Mouse (Mus musculus): Measurements from ENCODE around the gene Gm9857. TPM values are rescaled to one million over a fixed set of nuclear protein-coding genes. Genes with fewer than 3 reads are reported as not detected.
A peak's percentile ranks its signal among the peaks of the same experiment; 100 is the strongest.

The Gm9857 gene
- total RNA-seq (2021) = not detected
- long read RNA-seq, experiment 1 = 0 reads
- long read RNA-seq, experiment 2 = 0 reads

- DNase-seq (ENCODE audit: low spot score in 2 of 2) = peak in 1 of 2 experiments; percentile 12
Observed at GRCm38 (mm10) chr3:108940001-108940633, at the start of gene Gm9857. TSS of gene Gm9857 (minus strand) at chr3:108940445.

DNA sequence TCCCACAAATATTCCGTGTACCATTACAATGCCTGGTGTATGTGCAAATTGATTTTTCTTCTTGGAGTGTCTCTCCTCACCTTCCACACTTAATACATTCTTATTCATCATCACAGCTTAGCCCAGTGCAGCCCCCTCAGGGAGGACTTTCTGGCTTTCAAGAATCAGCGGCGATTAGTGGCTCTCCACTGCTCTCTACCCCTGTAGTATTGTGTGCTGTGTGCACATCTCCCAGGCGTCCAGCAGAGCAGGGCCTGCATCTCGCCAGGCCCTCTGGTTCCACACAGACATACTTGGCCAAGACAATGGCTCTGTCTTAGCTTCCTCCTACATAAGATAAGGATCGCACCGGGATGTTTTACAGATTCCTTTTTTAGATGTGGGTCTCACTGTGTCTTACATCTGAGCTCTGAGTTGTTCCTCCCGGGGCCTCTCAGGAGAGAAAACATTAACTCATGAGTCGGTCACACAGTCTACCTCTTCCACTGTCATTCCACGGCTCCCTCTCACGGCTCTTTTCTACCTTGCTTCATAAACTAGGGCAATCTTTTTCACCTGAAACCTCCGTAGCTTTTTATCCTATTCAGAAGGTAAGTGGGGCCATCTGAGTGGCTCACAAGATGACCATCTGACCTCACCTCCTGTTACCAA, 46.9 kb upstream of the Gm9857 start:
- no peak for DNase-seq (ENCODE audit: low spot score in 2 of 2)

GRCm38 (mm10) chr3:108986534-108986933, 46.3 kb upstream of the Gm9857 start:
- no peak for DNase-seq (ENCODE audit: low spot score in 2 of 2)

DNA sequence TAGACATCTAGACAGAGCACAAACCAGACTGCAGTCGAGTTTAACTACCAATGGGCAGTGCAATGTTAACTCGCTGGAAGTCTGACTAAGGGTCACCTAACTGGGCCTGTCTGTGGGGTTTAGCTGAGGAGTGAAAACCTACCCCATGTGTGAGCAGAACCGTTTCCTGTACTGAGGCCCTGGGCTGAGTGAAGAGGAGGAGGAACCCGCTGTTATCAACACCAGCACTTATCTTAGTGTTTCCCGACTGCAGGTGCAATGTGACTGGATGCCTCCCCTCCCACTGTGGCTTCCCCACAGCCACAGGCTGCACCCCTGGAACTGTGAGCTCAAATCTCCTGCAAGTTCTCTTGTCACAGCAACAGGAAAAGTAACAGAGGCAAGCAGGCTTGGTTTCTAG, 43.7 kb upstream of the Gm9857 start:
- no peak for DNase-seq (ENCODE audit: low spot score in 2 of 2)

DNA sequence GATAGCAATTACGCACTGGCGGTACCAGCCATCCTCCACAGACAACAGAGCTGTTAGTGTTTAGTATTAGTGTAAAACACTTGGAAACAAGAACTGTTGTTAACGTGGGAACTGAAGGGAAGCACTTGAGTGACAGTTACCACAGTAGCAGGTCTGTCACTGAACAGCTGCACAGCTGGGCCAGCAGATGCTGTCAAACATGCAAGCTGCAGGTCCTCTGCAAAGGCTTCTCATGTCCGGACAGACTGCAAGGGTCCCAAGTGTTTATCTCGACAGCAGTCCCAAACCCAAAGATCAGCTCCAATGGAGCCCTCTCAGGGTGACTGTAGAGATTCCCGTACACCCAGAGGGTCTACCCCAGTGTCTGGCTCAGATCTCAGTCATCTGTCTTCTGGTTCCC, 41.7 kb upstream of the Gm9857 start:
- DNase-seq (ENCODE audit: low spot score in 2 of 2) = no peak

DNA sequence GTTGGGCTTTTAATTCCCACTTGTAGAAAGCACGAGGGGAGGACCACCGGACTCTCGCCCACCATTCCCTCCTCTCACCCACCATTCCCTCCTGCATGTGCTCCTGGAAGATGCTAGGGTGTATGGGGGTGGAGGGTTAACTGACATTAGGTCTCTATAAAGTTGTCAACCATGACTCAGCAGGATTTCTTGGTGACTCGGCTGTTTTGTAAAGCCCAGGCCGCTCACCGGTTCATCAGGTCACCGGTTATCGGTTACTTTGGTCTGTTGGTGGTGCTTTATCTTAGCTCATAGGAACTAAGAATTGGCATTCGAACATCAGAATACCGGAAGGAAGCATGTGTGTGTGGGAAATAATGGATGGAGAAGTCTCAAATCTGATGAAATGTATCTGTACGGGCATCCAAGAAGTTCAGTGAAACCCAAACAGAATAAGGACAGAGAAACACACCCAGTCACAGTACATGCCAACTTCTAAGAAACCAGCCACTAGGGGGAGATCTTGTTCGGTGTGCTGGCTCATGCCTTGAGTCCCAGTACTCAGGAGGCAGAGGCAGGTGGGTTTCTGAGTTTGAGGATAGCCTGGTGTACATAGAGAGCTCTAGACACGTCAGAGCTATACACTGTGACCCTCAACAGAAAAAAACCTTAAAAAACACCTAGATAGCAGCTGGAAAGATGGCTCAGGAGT, 37.2 kb upstream of the Gm9857 start:
- no peak for DNase-seq (ENCODE audit: low spot score in 2 of 2)

GRCm38 (mm10) chr3:108974920-108975485, 34.8 kb upstream of the Gm9857 start:
- DNase-seq (ENCODE audit: low spot score in 2 of 2) = no peak

DNA sequence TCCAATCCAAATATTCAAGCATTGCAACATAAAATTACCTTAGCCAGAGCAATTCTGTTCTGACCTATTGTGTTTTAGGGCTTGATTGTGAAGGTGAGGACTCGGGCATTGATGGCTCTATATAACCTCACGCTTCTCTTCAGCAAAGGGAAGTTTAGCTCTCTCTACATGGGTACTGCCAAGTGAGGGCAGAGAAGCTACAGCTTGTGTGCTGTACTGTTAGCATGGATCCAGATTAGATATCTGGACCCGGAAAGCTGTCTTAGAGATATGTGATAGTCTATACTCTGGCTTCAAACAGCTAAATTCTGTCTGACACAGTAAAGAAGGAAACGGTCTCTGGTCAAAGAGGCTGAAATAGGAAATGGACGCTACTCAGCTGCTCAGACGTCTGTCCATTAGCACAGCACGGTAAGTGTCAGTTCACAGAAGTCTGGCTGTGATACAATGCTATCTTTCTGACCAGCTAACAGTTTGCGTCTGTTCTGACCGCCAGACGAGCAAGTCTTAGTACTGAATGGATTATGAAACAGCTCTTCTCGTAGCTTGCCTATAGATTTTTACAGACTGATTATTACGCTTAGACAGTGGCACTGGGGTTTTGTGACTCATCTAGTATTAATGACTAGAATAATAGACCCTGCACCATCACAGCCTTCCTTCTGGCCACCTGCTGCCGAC, 33.9 kb upstream of the Gm9857 start:
- DNase-seq (ENCODE audit: low spot score in 2 of 2) = no peak

- peak in 1 of 2 experiments; percentile 12 for DNase-seq (ENCODE audit: low spot score in 2 of 2)
Observed at GRCm38 (mm10) chr3:108966051-108966450, 25.8 kb upstream of the Gm9857 start.

- DNase-seq (ENCODE audit: low spot score in 2 of 2) = peak in 1 of 2 experiments; percentile 5
Observed at GRCm38 (mm10) chr3:108964361-108965044, 24.3 kb upstream of the Gm9857 start.

- no peak for DNase-seq (ENCODE audit: low spot score in 2 of 2)
Observed at GRCm38 (mm10) chr3:108963776-108964175, 23.5 kb upstream of the Gm9857 start.

- no peak for DNase-seq (ENCODE audit: low spot score in 2 of 2)
Observed at GRCm38 (mm10) chr3:108963278-108963677, 23.0 kb upstream of the Gm9857 start.

- peak in 1 of 2 experiments; percentile 1 for DNase-seq (ENCODE audit: low spot score in 2 of 2)
Observed at GRCm38 (mm10) chr3:108961655-108962054, 21.4 kb upstream of the Gm9857 start.

GRCm38 (mm10) chr3:108961226-108961625, 21.0 kb upstream of the Gm9857 start:
- DNase-seq (ENCODE audit: low spot score in 2 of 2) = peak in 1 of 2 experiments; percentile 10

GRCm38 (mm10) chr3:108959680-108960295, 19.5 kb upstream of the Gm9857 start:
- peak in 1 of 2 experiments; percentile 13 for DNase-seq (ENCODE audit: low spot score in 2 of 2)

DNA sequence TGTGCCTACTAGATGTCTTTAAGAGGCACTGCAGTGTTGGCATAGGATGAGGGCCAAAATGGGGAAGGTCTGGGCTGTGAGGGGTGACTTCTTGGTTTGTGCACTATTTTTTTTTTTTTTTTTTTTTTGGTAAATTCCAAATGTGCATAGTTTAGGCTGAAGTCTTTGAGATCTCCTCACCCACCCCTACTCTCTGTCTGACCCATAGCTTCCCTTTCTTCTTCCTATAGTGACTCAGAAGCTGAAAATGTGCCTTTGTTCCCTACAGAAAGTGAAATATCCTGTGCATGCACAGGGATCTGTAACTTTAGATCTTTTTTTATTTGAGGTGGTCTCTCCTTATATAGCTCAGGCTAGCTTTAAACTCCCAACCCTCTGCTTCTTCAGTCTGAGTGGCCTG, 17.7 kb upstream of the Gm9857 start:
- DNase-seq (ENCODE audit: low spot score in 2 of 2) = no peak

DNA sequence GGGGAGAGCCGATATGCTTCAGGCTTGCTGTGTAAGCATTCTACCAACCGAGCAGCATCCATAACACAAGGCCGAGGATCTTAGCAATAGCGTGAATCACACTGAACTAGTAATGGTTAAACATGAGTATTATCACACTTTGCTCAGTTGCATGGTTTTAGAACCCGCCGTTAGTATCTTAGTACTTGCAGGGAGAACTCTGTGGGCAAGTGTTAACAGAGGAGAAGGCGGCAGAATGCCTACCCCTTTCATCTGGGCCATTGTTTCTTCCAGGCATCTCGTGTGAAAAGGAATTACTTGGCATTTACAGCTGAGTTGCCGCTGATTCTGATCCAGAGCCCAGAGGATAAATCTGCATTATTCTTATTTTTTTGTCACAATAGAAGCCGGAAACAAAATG, 751 bp upstream of the Gm9857 start:
- DNase-seq (ENCODE audit: low spot score in 2 of 2) = no peak

DNA sequence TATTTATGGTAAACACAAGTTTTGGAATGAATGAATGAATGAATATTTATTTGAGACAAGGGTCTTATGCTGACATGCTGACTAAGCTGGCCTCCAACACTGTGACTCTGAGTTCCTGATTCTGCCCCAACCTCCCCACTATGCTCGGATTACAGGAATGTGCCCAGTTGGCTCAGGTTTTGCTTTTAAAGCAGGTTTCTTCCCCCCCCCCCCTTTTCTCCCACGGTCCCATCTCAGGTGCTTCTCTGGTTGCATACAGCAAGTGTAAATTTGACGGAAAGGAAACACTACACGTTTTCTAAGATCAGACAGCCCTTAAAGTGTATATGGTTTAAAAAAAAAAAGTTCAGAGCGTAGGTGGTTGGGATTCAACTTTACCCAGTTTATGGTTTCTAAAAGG, 672 bp downstream of the Gm9857 start, which contains the start of gene Henmt1:
Gene Henmt1, plus strand, starts transcription at position 301 of the 400 bp plus-strand sequence.
- no peak for DNase-seq (ENCODE audit: low spot score in 2 of 2)

GRCm38 (mm10) chr3:108938691-108939090, 1.6 kb downstream of the Gm9857 start:
- no peak for DNase-seq (ENCODE audit: low spot score in 2 of 2)

- no peak for DNase-seq (ENCODE audit: low spot score in 2 of 2)
Observed at GRCm38 (mm10) chr3:108933557-108933956, 6.7 kb downstream of the Gm9857 start.

All from gastrocnemius, postnatal 4 days (tissue).